Mouse (Mus musculus): Measurements from ENCODE around the gene Rab4a.

- no peak for TF ChIP-seq CTCF (IDR thresholded peaks at IDR 0.05; ENCODE audit: borderline replicate concordance, insufficient read depth, low read depth, low read length)
- no peak for TF ChIP-seq POLR2A (IDR thresholded peaks at IDR 0.05; ENCODE audit: borderline replicate concordance, insufficient read depth, low read length)
Observed at GRCm38 (mm10) chr8:123860386-123860785, 54.6 kb downstream of the Rab4a start.
